Mouse (Mus musculus): ENCODE measurements around the gene Tenm2. TPM values are rescaled to one million over a fixed set of nuclear protein-coding genes. Genes with fewer than 3 reads are reported as not detected.

Gene Tenm2
- polyA plus RNA-seq, 1 experiment from 2014 or later: 0.95 TPM

DNA sequence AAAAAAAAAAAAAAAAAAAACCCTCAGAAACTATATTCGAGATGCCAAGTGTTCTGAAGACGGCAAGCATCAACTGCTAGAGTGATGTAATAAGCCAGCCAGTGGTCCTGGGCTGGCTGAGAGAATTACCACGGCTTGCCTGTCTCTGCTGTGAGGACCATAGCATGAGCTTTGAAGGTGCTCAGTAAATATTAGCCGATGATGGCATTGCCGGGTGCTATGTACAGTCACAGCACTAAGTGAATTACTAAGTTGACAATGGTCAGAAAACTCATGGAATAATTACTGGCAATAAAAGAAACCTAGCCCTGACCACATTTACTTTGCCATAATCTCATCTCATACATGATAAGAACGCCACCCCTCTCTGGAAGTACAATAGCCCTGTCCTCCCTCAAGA lies 549.5 kb downstream of the Tenm2 start:
- Histone ChIP-seq H3K4me3 (ENCODE audit: low read length) (no peak overlapping the region), H3K36me3 (ENCODE audit: control insufficient read depth, insufficient read depth, low read length) (no peaks in the 10 kb centered on the region), H3K4me2 (replicated peaks; ENCODE audit: low read depth, low read length) (no peak overlapping the region), H3K27me3 (ENCODE audit: control insufficient read depth, insufficient read depth, low read length) (no peaks in the 10 kb centered on the region), H3K9ac (ENCODE audit: low read depth, low read length) (no peak overlapping the region), H3K27ac (ENCODE audit: low read depth, low read length) (no peak overlapping the region), H3K4me1 (ENCODE audit: control insufficient read depth, insufficient read depth, low read length) (no peaks in the 10 kb centered on the region), H3K9me3 (ENCODE audit: control insufficient read depth, low read length) (no peaks in the 10 kb centered on the region)
- ATAC-seq (ENCODE audit: low FRiP score, low TSS enrichment): no peak
- 88% methylated on average over 6 of the region's 6 CpGs for WGBS

DNA sequence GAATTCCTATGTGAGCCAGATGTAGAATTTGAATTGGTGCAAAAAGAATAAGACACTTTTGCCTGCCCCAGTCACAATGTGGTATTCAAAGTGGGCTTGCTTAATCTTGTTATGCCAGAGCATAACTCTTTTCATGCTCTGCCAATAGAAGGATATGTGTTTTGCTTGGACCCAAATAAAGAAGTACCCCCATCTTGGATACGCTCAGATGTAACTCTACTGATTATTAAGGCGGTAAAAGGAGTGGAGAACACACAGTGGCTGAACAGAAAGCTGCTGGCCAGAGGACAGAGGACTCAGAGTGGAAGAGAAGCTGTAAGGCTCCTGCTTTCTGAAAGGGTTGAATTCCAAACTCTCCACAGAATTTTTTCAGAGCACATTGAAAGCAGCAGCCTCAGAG lies 556.4 kb downstream of the Tenm2 start:
- no peak overlapping the region for H3K4me2 ChIP-seq (replicated peaks; ENCODE audit: low read depth, low read length)
- no peaks in the 10 kb centered on the region for H3K4me1 ChIP-seq (ENCODE audit: control insufficient read depth, insufficient read depth, low read length)
- WGBS: 93% methylated on average over 2 of the region's 2 CpGs
- ATAC-seq (ENCODE audit: low FRiP score, low TSS enrichment): no peak
- no peaks in the 10 kb centered on the region for H3K36me3 ChIP-seq (ENCODE audit: control insufficient read depth, insufficient read depth, low read length)
- no peak overlapping the region for H3K27ac ChIP-seq (ENCODE audit: low read depth, low read length)
- H3K9me3 ChIP-seq (ENCODE audit: control insufficient read depth, low read length): no peaks in the 10 kb centered on the region
- H3K9ac ChIP-seq (ENCODE audit: low read depth, low read length): no peak overlapping the region
- no peak overlapping the region for H3K4me3 ChIP-seq (ENCODE audit: low read length)
- 0 out of 2 replicates have a peak, but pooled peaks cover 3% of the 10 kb centered on the region for H3K27me3 ChIP-seq (ENCODE audit: control insufficient read depth, insufficient read depth, low read length)

GRCm38 (mm10) chr11:36678542-36678941 lies 557.2 kb downstream of the Tenm2 start:
- H3K27ac ChIP-seq (ENCODE audit: low read depth, low read length): no peak overlapping the region
- 50% methylated on average over 2 of the region's 2 CpGs for WGBS
- H3K27me3 ChIP-seq (ENCODE audit: control insufficient read depth, insufficient read depth, low read length): 0 out of 2 replicates have a peak, but pooled peaks cover 3% of the 10 kb centered on the region
- peak overlapping the region; percentile 44; the same call in 1 of the 2 replicates for H3K4me3 ChIP-seq (ENCODE audit: low read length)
- H3K9ac ChIP-seq (ENCODE audit: low read depth, low read length): no peak overlapping the region
- no peaks in the 10 kb centered on the region for H3K9me3 ChIP-seq (ENCODE audit: control insufficient read depth, low read length)
- ATAC-seq (ENCODE audit: low FRiP score, low TSS enrichment): no peak
- H3K4me1 ChIP-seq (ENCODE audit: control insufficient read depth, insufficient read depth, low read length): no peaks in the 10 kb centered on the region
- H3K36me3 ChIP-seq (ENCODE audit: control insufficient read depth, insufficient read depth, low read length): no peaks in the 10 kb centered on the region
- H3K4me2 ChIP-seq (replicated peaks; ENCODE audit: low read depth, low read length): peak overlapping the region; percentile 61

- Histone ChIP-seq H3K36me3 (ENCODE audit: control insufficient read depth, insufficient read depth, low read length) (no peaks in the 10 kb centered on the region), H3K27ac (ENCODE audit: low read depth, low read length) (no peak overlapping the region), H3K27me3 (ENCODE audit: control insufficient read depth, insufficient read depth, low read length) (0 out of 2 replicates have a peak, but pooled peaks cover 3% of the 10 kb centered on the region), H3K4me1 (ENCODE audit: control insufficient read depth, insufficient read depth, low read length) (no peaks in the 10 kb centered on the region), H3K4me3 (ENCODE audit: low read length) (peak overlapping the region; percentile 44), H3K9ac (ENCODE audit: low read depth, low read length) (peak overlapping the region; percentile 58), H3K9me3 (ENCODE audit: control insufficient read depth, low read length) (no peaks in the 10 kb centered on the region), H3K4me2 (replicated peaks; ENCODE audit: low read depth, low read length) (peak overlapping the region; percentile 61)
- 13% methylated on average over 10 of the region's 10 CpGs for WGBS
- no peak for ATAC-seq (ENCODE audit: low FRiP score, low TSS enrichment)
These were observed 557.7 kb downstream of the Tenm2 start for GRCm38 (mm10) chr11:36678057-36678396.

GRCm38 (mm10) chr11:36677321-36678056 lies 558.3 kb downstream of the Tenm2 start:
- Histone ChIP-seq H3K4me2 (replicated peaks; ENCODE audit: low read depth, low read length) (peak overlapping the region; percentile 61), H3K4me3 (ENCODE audit: low read length) (peak overlapping the region; percentile 44), H3K4me1 (ENCODE audit: control insufficient read depth, insufficient read depth, low read length) (no peaks in the 10 kb centered on the region), H3K9me3 (ENCODE audit: control insufficient read depth, low read length) (no peaks in the 10 kb centered on the region), H3K9ac (ENCODE audit: low read depth, low read length) (peak overlapping the region; percentile 58), H3K27ac (ENCODE audit: low read depth, low read length) (peak overlapping the region; percentile 80), H3K27me3 (ENCODE audit: control insufficient read depth, insufficient read depth, low read length) (0 out of 2 replicates have a peak, but pooled peaks cover 3% of the 10 kb centered on the region), H3K36me3 (ENCODE audit: control insufficient read depth, insufficient read depth, low read length) (no peaks in the 10 kb centered on the region)
- peak; percentile 95 for ATAC-seq (ENCODE audit: low FRiP score, low TSS enrichment)
- under 1% methylated on average over 23 of the region's 23 CpGs for WGBS

DNA sequence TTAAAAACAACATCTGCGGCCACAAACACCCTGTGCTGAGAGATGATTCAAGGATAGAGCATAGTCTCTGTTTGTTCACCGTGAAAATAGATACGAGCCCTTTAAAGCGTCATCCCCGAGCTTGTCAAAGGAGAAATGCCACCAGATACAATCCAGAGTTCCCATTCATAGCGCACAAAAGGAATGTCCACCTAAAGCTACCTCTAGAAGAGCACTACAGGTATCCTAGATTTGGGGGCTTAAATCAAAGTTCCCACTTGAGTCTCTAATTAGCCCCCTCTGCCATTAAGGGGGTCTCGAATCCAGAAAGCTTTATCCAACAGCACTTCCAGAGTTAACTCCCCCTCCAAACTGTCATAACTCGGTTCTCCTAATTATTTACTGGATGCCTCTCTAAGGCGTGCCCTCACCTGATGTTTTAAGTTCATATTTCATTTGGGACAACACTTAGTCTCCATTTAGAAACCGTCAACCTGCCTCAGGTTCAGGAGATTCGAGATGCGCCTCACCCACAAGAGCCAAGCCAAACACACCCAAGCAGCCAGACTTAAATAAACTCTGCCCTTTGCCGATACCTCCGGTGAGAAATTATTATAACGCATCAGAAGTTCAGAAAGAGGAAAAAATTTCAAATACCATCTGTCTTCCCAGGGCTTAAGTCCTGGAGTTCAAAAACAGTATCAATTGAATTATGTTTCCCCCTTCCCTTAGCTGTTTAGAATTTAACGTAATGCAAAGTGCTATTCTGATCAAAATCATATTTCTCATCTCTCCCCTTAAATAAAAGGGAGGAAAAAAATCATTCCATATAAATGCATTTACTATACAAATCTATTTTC lies 559.1 kb downstream of the Tenm2 start:
- no peak overlapping the region for H3K27ac ChIP-seq (ENCODE audit: low read depth, low read length)
- no peak overlapping the region for H3K9ac ChIP-seq (ENCODE audit: low read depth, low read length)
- H3K9me3 ChIP-seq (ENCODE audit: control insufficient read depth, low read length): no peaks in the 10 kb centered on the region
- whole genome bisulfite sequencing: 56% methylated on average over 16 of the region's 16 CpGs
- H3K4me1 ChIP-seq (ENCODE audit: control insufficient read depth, insufficient read depth, low read length): no peaks in the 10 kb centered on the region
- H3K4me3 ChIP-seq (ENCODE audit: low read length): peak overlapping the region; percentile 44
- ATAC-seq (ENCODE audit: low FRiP score, low TSS enrichment): no peak
- H3K36me3 ChIP-seq (ENCODE audit: control insufficient read depth, insufficient read depth, low read length): no peaks in the 10 kb centered on the region
- peak overlapping the region; percentile 61 for H3K4me2 ChIP-seq (replicated peaks; ENCODE audit: low read depth, low read length)
- 0 out of 2 replicates have a peak, but pooled peaks cover 3% of the 10 kb centered on the region for H3K27me3 ChIP-seq (ENCODE audit: control insufficient read depth, insufficient read depth, low read length)

DNA sequence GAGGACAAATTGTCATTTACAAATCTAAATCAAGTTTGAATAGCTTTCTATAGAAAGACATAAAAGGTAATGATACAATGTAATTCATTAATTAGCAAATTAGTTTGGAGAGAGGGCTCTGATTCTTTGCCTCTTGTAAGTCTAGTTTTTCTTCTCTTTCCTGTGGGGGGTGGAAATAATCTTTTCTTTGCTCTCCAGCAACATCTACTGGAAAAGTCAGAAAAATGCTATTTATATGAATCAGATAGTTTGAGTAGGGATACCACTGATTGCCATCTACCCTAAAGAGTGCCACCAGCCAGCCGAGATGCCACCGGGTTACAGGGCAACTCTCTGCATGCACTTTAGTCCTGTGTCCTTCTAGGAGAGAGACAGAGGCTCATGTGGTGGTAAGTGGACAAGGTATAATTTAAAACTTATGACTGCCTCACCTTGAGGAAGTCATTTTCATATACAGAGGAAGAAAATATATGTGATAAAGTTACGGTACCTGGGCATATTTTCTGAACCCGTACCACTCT lies 560.8 kb downstream of the Tenm2 start:
- no peaks in the 10 kb centered on the region for H3K4me1 ChIP-seq (ENCODE audit: control insufficient read depth, insufficient read depth, low read length)
- no peak for ATAC-seq (ENCODE audit: low FRiP score, low TSS enrichment)
- WGBS: 90% methylated on average over 4 of the region's 4 CpGs

GRCm38 (mm10) chr11:36674141-36674540 lies 561.6 kb downstream of the Tenm2 start:
- H3K9me3 ChIP-seq (ENCODE audit: control insufficient read depth, low read length): no peaks in the 10 kb centered on the region
- no peak overlapping the region for H3K9ac ChIP-seq (ENCODE audit: low read depth, low read length)
- H3K4me1 ChIP-seq (ENCODE audit: control insufficient read depth, insufficient read depth, low read length): no peaks in the 10 kb centered on the region
- WGBS: 80% methylated on average over 5 of the region's 5 CpGs
- no peak overlapping the region for H3K4me2 ChIP-seq (replicated peaks; ENCODE audit: low read depth, low read length)
- ATAC-seq (ENCODE audit: low FRiP score, low TSS enrichment): no peak
- H3K27ac ChIP-seq (ENCODE audit: low read depth, low read length): no peak overlapping the region
- H3K4me3 ChIP-seq (ENCODE audit: low read length): no peak overlapping the region
- no peaks in the 10 kb centered on the region for H3K36me3 ChIP-seq (ENCODE audit: control insufficient read depth, insufficient read depth, low read length)
- H3K27me3 ChIP-seq (ENCODE audit: control insufficient read depth, insufficient read depth, low read length): 0 out of 2 replicates have a peak, but pooled peaks cover 3% of the 10 kb centered on the region

More for the DNA sequence above, 560.8 kb downstream of the Tenm2 start:
- Histone ChIP-seq H3K9me3 (ENCODE audit: control insufficient read depth, low read length) (no peaks in the 10 kb centered on the region), H3K27ac (ENCODE audit: low read depth, low read length) (no peak overlapping the region), H3K4me2 (replicated peaks; ENCODE audit: low read depth, low read length) (no peak overlapping the region), H3K9ac (ENCODE audit: low read depth, low read length) (no peak overlapping the region), H3K36me3 (ENCODE audit: control insufficient read depth, insufficient read depth, low read length) (no peaks in the 10 kb centered on the region), H3K4me3 (ENCODE audit: low read length) (no peak overlapping the region), H3K27me3 (ENCODE audit: control insufficient read depth, insufficient read depth, low read length) (0 out of 2 replicates have a peak, but pooled peaks cover 3% of the 10 kb centered on the region)
